Mouse (Mus musculus): ENCODE measurements around the gene Gm38431. TPM values are rescaled to one million over a fixed set of nuclear protein-coding genes. Genes with fewer than 3 reads are reported as not detected.

The Gm38431 gene
- polyA plus RNA-seq, 1 experiment from 2014 or later = 1.9 TPM

DNA sequence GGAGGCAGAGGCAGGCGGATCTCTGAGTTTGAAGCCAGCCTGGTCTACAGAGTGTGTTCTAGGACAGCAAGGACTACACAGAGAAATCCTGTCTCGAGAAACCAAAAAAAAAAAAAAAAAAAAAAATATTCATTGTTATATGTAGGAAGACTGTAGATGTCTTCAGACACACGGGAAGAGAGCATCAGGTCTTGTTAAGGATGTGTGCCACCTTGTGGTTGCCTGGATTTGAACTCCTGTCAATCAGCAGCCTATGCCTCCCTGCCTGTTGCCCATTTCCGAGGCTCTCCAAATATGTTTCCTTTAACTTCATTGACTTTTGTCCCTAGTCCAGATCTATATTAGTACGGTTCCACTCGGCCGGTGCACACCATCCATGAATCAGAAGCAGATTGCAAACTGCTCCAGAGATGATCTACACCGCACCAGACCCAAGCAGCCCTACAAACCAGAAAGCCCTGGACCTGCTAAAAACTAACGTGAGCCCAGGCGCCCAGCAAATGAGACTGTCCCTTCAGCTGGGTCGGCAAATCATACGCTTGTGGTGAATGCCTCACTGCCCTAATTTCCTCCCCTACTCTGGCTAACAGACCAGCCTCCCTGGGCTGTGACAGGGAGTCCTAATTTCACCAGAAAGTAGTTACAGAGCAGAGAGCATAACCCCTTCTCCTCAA lies 40.4 kb upstream of the Gm38431 start:
- no peaks in the 10 kb centered on the region for H3K9me3 ChIP-seq (ENCODE audit: control insufficient read depth, low read length)
- no peak overlapping the region for H3K4me3 ChIP-seq (replicated peaks; ENCODE audit: low read length)
- H3K4me2 ChIP-seq (ENCODE audit: low read length) = no peak overlapping the region
- no peak overlapping the region for H3K27ac ChIP-seq (ENCODE audit: low read length)
- 84% methylated on average over 12 of the region's 12 CpGs for WGBS
- peaks cover 5% of the 10 kb centered on the region; the same call in 1 of the 2 replicates for H3K36me3 ChIP-seq (ENCODE audit: control insufficient read depth, insufficient read depth)
- ATAC-seq = no peak
- no peaks in the 10 kb centered on the region for H3K27me3 ChIP-seq (replicated peaks; ENCODE audit: control insufficient read depth, insufficient read depth, low read length)
- peaks cover 9% of the 10 kb centered on the region for H3K4me1 ChIP-seq (replicated peaks; ENCODE audit: control insufficient read depth, insufficient read depth, low read length)
- no peak overlapping the region for H3K9ac ChIP-seq (replicated peaks; ENCODE audit: low read depth, low read length)

- Histone ChIP-seq H3K36me3 (ENCODE audit: control insufficient read depth, insufficient read depth) (peaks cover 5% of the 10 kb centered on the region; the same call in 1 of the 2 replicates), H3K4me2 (ENCODE audit: low read length) (peak within 1 kb of the TSS; percentile 71), H3K27ac (ENCODE audit: low read length) (peak within 1 kb of the TSS; percentile 58), H3K9ac (replicated peaks; ENCODE audit: low read depth, low read length) (peak within 1 kb of the TSS; percentile 65), H3K27me3 (replicated peaks; ENCODE audit: control insufficient read depth, insufficient read depth, low read length) (no peaks in the 10 kb centered on the region), H3K4me3 (replicated peaks; ENCODE audit: low read length) (peak within 1 kb of the TSS; percentile 55), H3K4me1 (replicated peaks; ENCODE audit: control insufficient read depth, insufficient read depth, low read length) (peaks cover 9% of the 10 kb centered on the region), H3K9me3 (ENCODE audit: control insufficient read depth, low read length) (no peaks in the 10 kb centered on the region)
- ATAC-seq = peak; percentile 97
- 5% methylated on average over 37 of the region's 37 CpGs for WGBS
Measured at GRCm38 (mm10) chr9:21131059-21131956, 39.5 kb upstream of the Gm38431 start, which contains the start of gene Tyk2. Gene Tyk2, minus strand, starts transcription at chr9:21131243.

DNA sequence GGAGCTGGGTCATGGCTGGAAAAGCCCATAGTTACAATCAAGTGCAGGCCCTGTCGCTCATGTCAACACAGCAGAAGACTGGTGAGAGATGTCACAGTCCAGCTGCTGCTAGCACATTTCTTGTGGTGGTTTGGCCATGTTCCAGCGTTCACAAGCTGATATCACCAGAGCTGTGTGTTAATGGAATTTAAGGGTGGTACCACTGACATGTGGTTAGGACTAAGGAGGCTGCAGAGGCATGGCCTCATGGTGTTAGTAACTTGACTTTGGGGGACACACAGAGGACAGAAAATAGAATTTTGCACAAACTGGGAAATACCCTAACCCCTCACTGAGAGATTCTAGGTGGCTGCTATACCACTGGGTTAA lies 34.4 kb upstream of the Gm38431 start:
- no peak overlapping the region for H3K9ac ChIP-seq (replicated peaks; ENCODE audit: low read depth, low read length)
- peaks cover 9% of the 10 kb centered on the region for H3K36me3 ChIP-seq (ENCODE audit: control insufficient read depth, insufficient read depth)
- 81% methylated on average over 2 of the region's 2 CpGs for WGBS
- H3K27me3 ChIP-seq (replicated peaks; ENCODE audit: control insufficient read depth, insufficient read depth, low read length) = no peaks in the 10 kb centered on the region
- peaks cover 6% of the 10 kb centered on the region for H3K4me1 ChIP-seq (replicated peaks; ENCODE audit: control insufficient read depth, insufficient read depth, low read length)
- ATAC-seq = no peak
- H3K4me2 ChIP-seq (ENCODE audit: low read length) = no peak overlapping the region
- H3K4me3 ChIP-seq (replicated peaks; ENCODE audit: low read length) = no peak overlapping the region
- H3K9me3 ChIP-seq (ENCODE audit: control insufficient read depth, low read length) = no peaks in the 10 kb centered on the region
- no peak overlapping the region for H3K27ac ChIP-seq (ENCODE audit: low read length)

- no peak overlapping the region for H3K27ac ChIP-seq (ENCODE audit: low read length)
- peaks cover 5% of the 10 kb centered on the region for H3K4me1 ChIP-seq (replicated peaks; ENCODE audit: control insufficient read depth, insufficient read depth, low read length)
- H3K9me3 ChIP-seq (ENCODE audit: control insufficient read depth, low read length) = no peaks in the 10 kb centered on the region
- H3K4me2 ChIP-seq (ENCODE audit: low read length) = no peak overlapping the region
- 89% methylated on average over 9 of the region's 9 CpGs for WGBS
- H3K9ac ChIP-seq (replicated peaks; ENCODE audit: low read depth, low read length) = no peak overlapping the region
- H3K36me3 ChIP-seq (ENCODE audit: control insufficient read depth, insufficient read depth) = peaks cover 9% of the 10 kb centered on the region
- ATAC-seq = no peak
- no peaks in the 10 kb centered on the region for H3K27me3 ChIP-seq (replicated peaks; ENCODE audit: control insufficient read depth, insufficient read depth, low read length)
- no peak overlapping the region for H3K4me3 ChIP-seq (replicated peaks; ENCODE audit: low read length)
Measured at GRCm38 (mm10) chr9:21125502-21126258, 33.9 kb upstream of the Gm38431 start.

GRCm38 (mm10) chr9:21124837-21125236 lies 33.0 kb upstream of the Gm38431 start:
- no peak overlapping the region for H3K4me3 ChIP-seq (replicated peaks; ENCODE audit: low read length)
- no peaks in the 10 kb centered on the region for H3K9me3 ChIP-seq (ENCODE audit: control insufficient read depth, low read length)
- H3K36me3 ChIP-seq (ENCODE audit: control insufficient read depth, insufficient read depth) = peaks cover 9% of the 10 kb centered on the region
- H3K27me3 ChIP-seq (replicated peaks; ENCODE audit: control insufficient read depth, insufficient read depth, low read length) = no peaks in the 10 kb centered on the region
- no peaks in the 10 kb centered on the region for H3K4me1 ChIP-seq (replicated peaks; ENCODE audit: control insufficient read depth, insufficient read depth, low read length)
- H3K4me2 ChIP-seq (ENCODE audit: low read length) = no peak overlapping the region
- 85% methylated on average over 5 of the region's 5 CpGs for whole genome bisulfite sequencing
- no peak overlapping the region for H3K27ac ChIP-seq (ENCODE audit: low read length)
- no peak overlapping the region for H3K9ac ChIP-seq (replicated peaks; ENCODE audit: low read depth, low read length)
- no peak for ATAC-seq

- Histone ChIP-seq H3K9me3 (ENCODE audit: control insufficient read depth, low read length) (no peaks in the 10 kb centered on the region), H3K4me2 (ENCODE audit: low read length) (no peak overlapping the region), H3K27me3 (replicated peaks; ENCODE audit: control insufficient read depth, insufficient read depth, low read length) (no peaks in the 10 kb centered on the region), H3K4me3 (replicated peaks; ENCODE audit: low read length) (no peak overlapping the region), H3K9ac (replicated peaks; ENCODE audit: low read depth, low read length) (no peak overlapping the region), H3K4me1 (replicated peaks; ENCODE audit: control insufficient read depth, insufficient read depth, low read length) (no peaks in the 10 kb centered on the region), H3K36me3 (ENCODE audit: control insufficient read depth, insufficient read depth) (peaks cover 4% of the 10 kb centered on the region; the same call in 1 of the 2 replicates), H3K27ac (ENCODE audit: low read length) (no peak overlapping the region)
- ATAC-seq = no peak
- WGBS = 89% methylated on average over 16 of the region's 16 CpGs
Measured at GRCm38 (mm10) chr9:21121483-21121882, 29.7 kb upstream of the Gm38431 start.

GRCm38 (mm10) chr9:21117073-21117472 lies 25.3 kb upstream of the Gm38431 start:
- H3K4me3 ChIP-seq (replicated peaks; ENCODE audit: low read length) = no peak overlapping the region
- no peaks in the 10 kb centered on the region for H3K27me3 ChIP-seq (replicated peaks; ENCODE audit: control insufficient read depth, insufficient read depth, low read length)
- no peaks in the 10 kb centered on the region for H3K9me3 ChIP-seq (ENCODE audit: control insufficient read depth, low read length)
- no peak overlapping the region for H3K4me2 ChIP-seq (ENCODE audit: low read length)
- no peak overlapping the region for H3K27ac ChIP-seq (ENCODE audit: low read length)
- 81% methylated on average over 6 of the region's 6 CpGs for WGBS
- no peak for ATAC-seq
- H3K9ac ChIP-seq (replicated peaks; ENCODE audit: low read depth, low read length) = no peak overlapping the region
- H3K36me3 ChIP-seq (ENCODE audit: control insufficient read depth, insufficient read depth) = no peaks in the 10 kb centered on the region; the same call in none of the 2 replicates
- H3K4me1 ChIP-seq (replicated peaks; ENCODE audit: control insufficient read depth, insufficient read depth, low read length) = no peaks in the 10 kb centered on the region

DNA sequence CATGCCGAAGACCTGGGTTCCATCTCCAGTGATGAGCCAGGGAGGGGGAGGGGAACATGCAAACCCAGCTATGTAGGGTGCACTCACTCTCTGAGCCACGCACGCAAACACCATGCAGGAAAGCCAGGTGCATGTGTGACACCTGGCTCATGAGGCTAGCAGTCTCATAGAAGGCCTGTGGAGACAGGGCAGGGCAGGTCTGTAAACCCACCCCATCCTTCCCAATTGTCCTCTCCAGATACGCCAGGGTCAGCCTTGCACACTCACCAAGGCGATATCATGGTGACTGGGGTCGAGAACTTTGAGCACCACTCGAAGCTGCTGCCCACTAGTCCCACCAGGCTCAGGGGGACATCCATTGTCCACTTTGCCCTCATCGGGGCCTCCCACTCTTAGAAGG lies 23.3 kb upstream of the Gm38431 start:
- no peaks in the 10 kb centered on the region for H3K9me3 ChIP-seq (ENCODE audit: control insufficient read depth, low read length)
- no peak overlapping the region for H3K4me2 ChIP-seq (ENCODE audit: low read length)
- H3K4me1 ChIP-seq (replicated peaks; ENCODE audit: control insufficient read depth, insufficient read depth, low read length) = no peaks in the 10 kb centered on the region
- 91% methylated on average over 8 of the region's 8 CpGs for WGBS
- H3K9ac ChIP-seq (replicated peaks; ENCODE audit: low read depth, low read length) = no peak overlapping the region
- no peak overlapping the region for H3K4me3 ChIP-seq (replicated peaks; ENCODE audit: low read length)
- ATAC-seq = no peak
- no peak overlapping the region for H3K27ac ChIP-seq (ENCODE audit: low read length)
- no peaks in the 10 kb centered on the region for H3K27me3 ChIP-seq (replicated peaks; ENCODE audit: control insufficient read depth, insufficient read depth, low read length)
- H3K36me3 ChIP-seq (ENCODE audit: control insufficient read depth, insufficient read depth) = no peaks in the 10 kb centered on the region; the same call in none of the 2 replicates

- Histone ChIP-seq H3K4me2 (ENCODE audit: low read length) (no peak overlapping the region), H3K36me3 (ENCODE audit: control insufficient read depth, insufficient read depth) (no peaks in the 10 kb centered on the region; the same call in 1 of the 2 replicates), H3K27me3 (replicated peaks; ENCODE audit: control insufficient read depth, insufficient read depth, low read length) (no peaks in the 10 kb centered on the region), H3K4me1 (replicated peaks; ENCODE audit: control insufficient read depth, insufficient read depth, low read length) (no peaks in the 10 kb centered on the region), H3K27ac (ENCODE audit: low read length) (no peak overlapping the region), H3K4me3 (replicated peaks; ENCODE audit: low read length) (no peak overlapping the region), H3K9ac (replicated peaks; ENCODE audit: low read depth, low read length) (no peak overlapping the region), H3K9me3 (ENCODE audit: control insufficient read depth, low read length) (no peaks in the 10 kb centered on the region)
- ATAC-seq = no peak
- 87% methylated on average over 7 of the region's 7 CpGs for WGBS
Measured at GRCm38 (mm10) chr9:21114190-21114589, 22.4 kb upstream of the Gm38431 start.

Measured in forebrain, embryonic 16.5 days (tissue).